Mouse (Mus musculus) 3T3-L1 (cell line): ENCODE data around the gene Rabggtb.

Experiments used
- DNase-seq: peaks from one replicate; pipeline ENCODE4 v3.0.0-alpha.2; 2015; ENCODE audit warnings: low read depth, low spot score

The Rabggtb gene

GRCm38 (mm10) chr3:153912546-153913509, at the start of gene Rabggtb:
Rabggtb (minus strand) TSS chr3:153913009.
- DNase-seq, result peak; percentile 90

- DNase-seq, result peak; percentile 33
Measured at GRCm38 (mm10) chr3:153961632-153962389, 49.0 kb upstream of the Rabggtb start.

GRCm38 (mm10) chr3:153960884-153961283, 48.1 kb upstream of the Rabggtb start:
- DNase-seq, result no peak

DNA sequence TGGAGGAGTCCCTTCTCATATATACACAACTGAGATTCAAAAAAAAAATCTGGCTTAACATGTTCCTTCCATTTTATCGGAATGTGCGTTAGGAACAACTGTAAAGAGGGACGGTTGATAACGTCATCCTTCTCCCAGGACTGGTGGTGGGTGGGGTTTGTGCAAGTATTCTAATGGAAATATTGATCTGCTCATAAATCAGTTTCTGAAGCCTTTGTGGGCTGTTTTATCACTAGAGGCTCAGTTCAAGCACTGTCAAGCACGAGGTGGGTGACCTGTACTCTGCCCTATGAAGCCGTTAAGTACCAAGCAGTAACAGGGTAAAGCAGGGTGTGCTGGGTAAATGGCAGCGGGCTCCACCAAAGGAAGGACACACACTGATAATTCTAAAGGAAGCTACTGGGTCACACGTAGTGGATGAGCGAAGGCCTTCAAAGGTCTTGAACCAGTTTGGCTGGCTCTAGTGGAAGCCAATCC, 47.0 kb upstream of the Rabggtb start:
- no peak for DNase-seq

DNA sequence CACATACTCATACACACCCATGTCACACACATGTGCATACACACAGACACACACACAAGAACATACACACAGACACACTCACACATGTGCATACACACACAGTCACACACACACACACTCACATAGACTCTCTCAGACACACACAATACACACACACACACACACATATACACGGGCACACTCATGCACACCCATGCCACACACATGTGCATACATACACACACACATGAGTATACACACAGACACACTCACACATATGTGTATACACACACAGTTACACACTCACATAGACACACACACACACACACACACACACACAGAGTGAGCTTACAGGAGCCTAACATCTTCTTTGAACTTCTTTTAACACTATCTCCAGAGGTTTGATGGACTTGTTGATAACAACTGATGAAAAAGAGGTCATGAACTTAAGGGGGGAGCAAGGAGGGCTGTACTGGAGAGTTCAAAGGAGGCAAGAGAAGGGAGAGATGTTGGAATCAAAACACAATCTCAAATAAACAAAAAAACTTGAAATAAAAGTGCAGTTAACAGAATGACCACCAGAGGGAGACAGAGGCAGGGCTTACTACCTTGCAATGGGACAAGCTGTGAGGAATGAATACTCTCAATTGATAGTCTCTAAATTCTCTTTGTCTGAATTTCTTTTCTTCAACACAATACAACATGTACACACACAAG, 46.4 kb upstream of the Rabggtb start:
- peak; percentile 75 for DNase-seq

GRCm38 (mm10) chr3:153957916-153958315, 45.1 kb upstream of the Rabggtb start:
- peak; percentile 10 for DNase-seq

DNA sequence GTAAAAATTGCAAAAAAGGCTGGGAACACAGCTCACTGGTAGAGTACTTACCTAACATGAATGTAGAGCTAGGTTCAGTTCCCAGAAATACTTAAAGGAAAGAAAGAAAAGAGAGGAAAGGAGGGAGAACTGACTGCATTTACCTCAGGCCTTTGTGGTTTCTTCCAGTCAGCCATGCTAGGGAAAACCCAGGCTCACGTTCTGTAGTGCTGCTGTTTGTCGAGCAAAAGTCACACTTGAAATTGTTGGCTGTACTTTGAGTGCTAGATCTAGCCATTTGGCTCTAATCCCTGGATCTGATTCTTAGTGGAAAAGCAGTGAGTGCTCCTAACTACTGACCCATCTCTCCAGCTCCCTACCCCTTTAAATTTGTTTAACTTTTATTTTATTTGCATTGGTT, 35.4 kb upstream of the Rabggtb start:
- DNase-seq, result no peak

- no peak for DNase-seq
Measured at GRCm38 (mm10) chr3:153947271-153947670, 34.5 kb upstream of the Rabggtb start.

DNA sequence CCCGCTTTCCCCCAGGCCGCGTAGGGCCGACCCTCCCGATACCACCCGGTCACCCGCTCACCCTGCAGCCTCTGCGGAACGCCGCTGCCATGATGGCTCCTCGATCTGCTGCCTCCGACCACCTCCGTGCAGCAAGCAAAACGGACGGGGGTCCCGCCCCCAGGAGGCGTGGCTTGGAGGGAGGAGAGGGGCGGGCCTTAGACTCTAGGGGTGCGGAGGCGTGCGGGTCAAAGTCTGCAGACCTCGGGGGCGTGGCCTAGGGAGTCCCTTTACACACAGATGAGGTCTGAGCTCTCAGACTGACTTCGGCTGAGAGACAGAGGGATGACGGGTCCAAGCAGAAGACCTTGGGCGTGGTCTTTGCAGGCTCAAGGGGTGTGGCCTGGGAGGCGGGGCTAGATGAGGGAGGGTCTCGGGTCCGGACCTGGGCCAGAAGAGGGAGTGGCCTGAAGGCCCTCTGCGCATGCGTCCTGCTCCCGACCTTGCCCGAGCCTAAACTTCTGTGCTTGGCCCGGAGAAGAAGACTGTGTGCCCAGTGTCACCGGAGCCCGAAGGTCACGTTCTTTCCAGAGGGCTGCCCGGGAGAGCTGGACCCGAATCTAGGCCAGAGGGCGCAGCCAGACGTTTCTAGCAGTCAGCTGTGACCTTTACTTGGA, 31.7 kb upstream of the Rabggtb start, which contains the start of gene Acadm:
Gene Acadm, minus strand, starts transcription at position 298 of the 656 bp plus-strand sequence.
- peak; percentile 99 for DNase-seq

DNA sequence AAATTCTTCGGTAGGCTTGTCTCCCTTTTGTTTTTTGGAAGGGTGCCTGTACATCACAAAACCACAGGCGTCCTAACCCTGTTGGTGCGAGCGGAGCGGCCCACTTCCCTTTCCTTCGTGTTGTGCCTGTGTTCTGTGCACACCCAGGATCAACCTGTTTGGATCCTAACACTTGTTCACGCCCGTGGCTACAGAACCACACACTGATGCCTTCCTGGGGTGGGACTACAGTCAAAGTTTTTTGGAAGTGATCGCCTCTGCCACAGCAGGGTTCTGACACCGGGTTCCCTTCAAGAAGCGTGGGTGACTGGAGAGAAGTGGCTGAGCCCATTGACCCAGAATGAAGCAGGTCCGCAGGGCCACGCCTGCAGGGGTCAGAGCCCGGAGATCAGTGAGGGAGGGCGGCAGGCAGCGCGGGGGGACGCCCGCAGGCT, 31.1 kb upstream of the Rabggtb start:
- peak; percentile 63 for DNase-seq

DNA sequence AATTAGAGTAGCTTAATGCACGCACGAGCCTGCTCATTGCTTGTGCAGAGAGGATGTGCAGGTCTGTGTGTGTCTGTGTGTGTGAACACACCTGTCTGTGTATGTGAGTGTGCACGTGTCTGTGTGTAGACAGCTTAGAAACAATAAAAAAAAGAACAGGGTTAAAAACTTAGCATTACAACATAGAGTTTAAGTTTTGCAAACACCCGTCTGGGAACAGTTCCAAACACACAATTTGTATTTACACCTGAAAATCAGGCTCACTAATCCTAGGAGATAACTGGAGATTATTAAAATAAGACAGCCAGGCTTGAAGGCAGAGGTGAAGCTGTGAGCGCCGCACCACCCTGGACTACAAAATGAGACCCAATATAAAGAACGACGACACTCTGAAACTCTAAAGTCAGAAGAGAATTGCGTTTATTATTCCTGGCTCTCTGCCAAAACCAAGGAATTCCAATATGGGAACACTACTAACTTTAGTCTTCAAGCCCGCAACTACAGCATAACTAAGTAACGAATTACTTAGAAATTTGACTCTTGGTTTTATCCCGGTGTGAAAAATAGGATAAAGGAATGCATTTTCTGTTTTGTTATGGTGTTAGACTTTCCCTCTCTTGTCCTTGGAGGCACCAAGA, 30.3 kb upstream of the Rabggtb start:
- DNase-seq, result peak; percentile 77

DNA sequence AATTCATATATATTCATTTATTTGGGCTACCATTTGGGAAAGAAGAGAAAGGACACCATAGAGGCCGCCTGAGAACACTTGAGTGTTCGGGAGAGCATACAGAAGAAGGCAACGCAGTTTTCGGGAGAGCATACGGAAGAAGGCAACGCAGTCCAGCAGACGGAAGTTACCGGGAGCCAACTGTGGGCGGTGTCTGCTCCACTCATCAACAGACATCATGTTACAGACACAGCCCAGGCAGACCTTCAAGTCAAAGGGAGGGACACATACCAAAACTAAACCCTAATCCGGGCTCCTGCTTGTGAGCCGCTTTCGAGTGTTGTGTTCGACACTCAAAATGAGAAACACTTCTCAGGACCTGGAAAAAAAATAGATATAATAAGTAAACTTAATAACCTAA, 28.8 kb upstream of the Rabggtb start:
- DNase-seq, result no peak

GRCm38 (mm10) chr3:153940486-153940885, 27.7 kb upstream of the Rabggtb start:
- DNase-seq, result no peak

GRCm38 (mm10) chr3:153940021-153940420, 27.2 kb upstream of the Rabggtb start:
- DNase-seq, result no peak

GRCm38 (mm10) chr3:153937116-153937810, 24.5 kb upstream of the Rabggtb start:
- DNase-seq, result no peak

GRCm38 (mm10) chr3:153935878-153936277, 23.1 kb upstream of the Rabggtb start:
- no peak for DNase-seq

DNA sequence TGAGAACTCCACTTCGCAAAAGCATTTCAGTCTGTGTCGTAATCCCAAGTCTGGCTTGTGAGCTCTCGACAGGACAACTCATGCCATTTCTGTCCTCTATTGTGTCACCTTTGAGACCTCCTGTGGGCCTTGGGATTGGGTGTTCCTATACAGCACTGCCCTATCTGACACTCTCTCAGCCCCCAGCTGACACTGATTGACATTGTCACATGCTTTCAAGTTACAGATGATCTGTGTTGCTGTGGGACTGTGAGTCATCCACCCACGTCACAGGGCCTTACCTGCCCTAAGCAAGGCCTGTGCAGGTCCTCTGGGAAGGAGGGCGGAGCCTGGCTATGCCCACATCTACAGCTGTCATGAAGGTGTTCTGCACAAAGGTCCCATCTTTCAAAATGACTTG, 19.7 kb upstream of the Rabggtb start:
- DNase-seq, result no peak

DNA sequence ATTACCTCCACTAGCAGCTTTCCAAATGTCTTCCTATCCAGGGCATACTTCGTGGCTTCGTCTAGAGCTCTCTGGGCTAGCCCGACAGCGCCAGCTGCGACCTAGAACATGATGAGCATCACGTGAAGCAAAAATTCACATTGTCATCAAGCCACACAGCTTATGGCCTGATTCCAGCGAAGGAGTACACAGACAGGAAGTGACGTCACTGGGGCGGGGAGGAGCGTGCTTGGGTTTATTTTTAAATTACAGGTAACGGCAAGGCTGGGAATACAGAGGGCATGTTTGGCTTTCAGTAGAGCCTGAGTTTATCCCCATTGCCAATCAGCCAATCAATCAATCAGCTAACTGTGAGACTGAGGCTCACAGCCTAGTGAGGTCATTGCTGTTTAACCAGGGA, 16.7 kb upstream of the Rabggtb start:
- no peak for DNase-seq

- DNase-seq, result peak; percentile 15
Measured at GRCm38 (mm10) chr3:153926333-153926732, 13.5 kb upstream of the Rabggtb start.
